In the genomic region with DNA sequence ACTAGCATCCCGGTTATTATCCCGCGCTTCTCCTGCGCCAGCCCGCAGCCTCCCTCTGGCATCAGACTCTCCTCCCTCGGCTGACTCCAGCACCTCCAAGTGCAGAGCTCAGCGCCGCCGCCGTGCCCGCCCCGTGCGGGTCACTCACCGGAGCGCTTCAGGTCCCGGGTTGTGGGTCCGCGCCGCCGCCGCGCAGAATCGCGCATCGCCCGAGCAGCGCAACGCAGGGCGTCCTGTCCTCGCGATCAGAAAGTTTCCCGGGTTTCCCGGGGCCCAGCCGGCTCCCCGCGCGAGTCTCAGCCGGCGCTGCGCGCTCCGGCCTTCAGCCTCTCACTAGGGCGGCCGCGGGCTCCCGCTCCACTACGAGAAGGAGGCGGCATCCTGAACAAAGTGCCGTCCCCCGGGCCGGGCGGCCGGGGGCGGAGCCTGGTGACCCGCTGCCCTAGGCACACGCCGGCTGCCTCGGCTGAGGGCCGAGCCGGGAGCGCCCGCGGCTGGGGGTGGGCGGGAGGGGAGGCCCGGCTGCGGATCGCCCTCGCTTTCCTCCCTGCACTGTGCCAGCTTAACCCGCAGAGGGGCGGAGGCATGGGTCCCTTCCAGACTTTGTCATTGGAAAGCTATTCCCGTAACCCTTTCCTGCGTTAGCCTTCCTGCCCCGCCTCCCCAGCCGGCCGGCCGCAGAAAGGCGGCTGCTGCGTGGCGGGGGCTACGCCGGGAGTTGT, we compare ENCODE assay signal across 8 mouse cellular contexts. TPM values are rescaled to one million over a fixed set of nuclear protein-coding genes. Genes with fewer than 3 reads are reported as not detected.
DNase-seq lines count a peak whose midpoint lies in the region; ATAC-seq and TF ChIP-seq lines count a peak whose summit lies in the region.

No protein-coding gene starts in this region.

- peaks cover 8% of the 10 kb centered on the region for H3K4me1 ChIP-seq in embryonic fibroblast, embryonic 13.5 days (ENCODE audit: control insufficient read depth, insufficient read depth, low read length)
- H3K4me1 ChIP-seq in heart, postnatal 0 days (ENCODE audit: control insufficient read depth, insufficient read depth) = peaks cover 11% of the 10 kb centered on the region
- peaks cover 76% of the 10 kb centered on the region for H3K4me1 ChIP-seq in megakaryocyte, embryonic 14.5 days

- no peak for ATAC-seq in CD4-positive, CD25-positive, alpha-beta regulatory T cell, adult 4 months
- peak; percentile 88 for ATAC-seq in heart, postnatal 0 days (ENCODE audit: insufficient read depth, low read depth)

- no peaks in the 10 kb centered on the region for H3K9me3 ChIP-seq in heart, postnatal 0 days (replicated peaks; ENCODE audit: control insufficient read depth, low read length)
- H3K9me3 ChIP-seq in megakaryocyte, embryonic 14.5 days = no peaks in the 10 kb centered on the region

- H3K27ac ChIP-seq in embryonic fibroblast, embryonic 13.5 days (ENCODE audit: insufficient read depth, low read length) = peak overlapping the region; percentile 60
- H3K27ac ChIP-seq in heart, postnatal 0 days (ENCODE audit: low read depth) = peak overlapping the region; percentile 89

- TF ChIP-seq EP300 in heart, postnatal 0 days (IDR thresholded peaks at IDR 0.05; ENCODE audit: low read depth) = no peak

- TF ChIP-seq POLR2A in embryonic fibroblast, embryonic 13.5 days (IDR thresholded peaks at IDR 0.05; ENCODE audit: low read depth, low read length) = peak; percentile 48; the same call in 1 of the 2 replicates

- peak overlapping the region; percentile 79 for H3K9ac ChIP-seq in heart, postnatal 0 days (replicated peaks; ENCODE audit: low read depth, low read length)

- no peak for TF ChIP-seq CTCF in embryonic fibroblast, embryonic 13.5 days (IDR thresholded peaks at IDR 0.05; ENCODE audit: borderline replicate concordance, insufficient read depth, low read length)
- TF ChIP-seq CTCF in heart, postnatal 0 days (IDR thresholded peaks at IDR 0.05; ENCODE audit: low read depth) = no peak

- peak overlapping the region; percentile 78 for H3K4me3 ChIP-seq in embryonic fibroblast, embryonic 13.5 days (ENCODE audit: insufficient read depth, low read length)
- peak overlapping the region; percentile 79 for H3K4me3 ChIP-seq in heart, postnatal 0 days (ENCODE audit: low read depth, low read length)
- H3K4me3 ChIP-seq in megakaryocyte, embryonic 14.5 days (replicated peaks) = peak overlapping the region; percentile 95

- H3K36me3 ChIP-seq in heart, postnatal 0 days (replicated peaks; ENCODE audit: control insufficient read depth, insufficient read depth, low read length) = no peaks in the 10 kb centered on the region
- H3K36me3 ChIP-seq in megakaryocyte, embryonic 14.5 days (replicated peaks; ENCODE audit: low read length) = peaks cover 19% of the 10 kb centered on the region

- no peaks in the 10 kb centered on the region for H3K27me3 ChIP-seq in heart, postnatal 0 days (ENCODE audit: control insufficient read depth, insufficient read depth, low read length)
- H3K27me3 ChIP-seq in megakaryocyte, embryonic 14.5 days (replicated peaks) = no peaks in the 10 kb centered on the region

- peak; percentile 29 for DNase-seq in CD4-positive, CD25-positive, alpha-beta regulatory T cell, adult 2 months (ENCODE audit: low read depth, low spot score)
- DNase-seq in adrenal gland, postnatal 14 days = peak; percentile 93
- peak; percentile 85 for DNase-seq in heart, postnatal 0 days (ENCODE audit: low spot score)
- DNase-seq in kidney, postnatal 25 days = peak; percentile 82 to 93
- DNase-seq in skeletal muscle tissue, adult 2 months (ENCODE audit: low read depth, low spot score) = peak; percentile 70

- H3K4me2 ChIP-seq in heart, postnatal 0 days (ENCODE audit: low read depth, low read length) = peak overlapping the region; percentile 85

- WGBS in heart, postnatal 0 days = under 1% methylated on average over 78 of the region's 81 CpGs

RNA-seq across cellular contexts. Expression of a gene that starts 31.9 kb away (rescaled TPM):
- 10 to 100 TPM; 21.7 to 38.1 TPM for polyA plus RNA-seq in CD4-positive, CD25-positive, alpha-beta regulatory T cell, adult 4 months (2017; shearing (Covaris generic))
- 70.1 and 88.2 TPM in 2 replicates for total RNA-seq in adrenal gland, postnatal 14 days (2021)
- polyA plus RNA-seq in embryonic fibroblast, embryonic 13.5 days (2011; ENCODE audit: insufficient read length, low read depth, missing spikeins) = 453 and 629 TPM in 2 replicates
- total RNA-seq in heart, postnatal 0 days (2014; rRNA removed; ENCODE audit: low replicate concordance) = 529 and 840 TPM in 2 replicates
- 128 and 145 TPM in 2 replicates for polyA plus RNA-seq in heart, postnatal 0 days (2015; fragmentation: Nextera tagmentation; extraction: Ambion mirVana)
- polyA plus RNA-seq in megakaryocyte, embryonic 14.5 days (2012; ENCODE audit: insufficient read depth, low replicate concordance) = 55.5 and 121 TPM in 2 replicates

Comparison
In these comparisons a context has a peak if more than half of its experiments do, and no peak if none do; other contexts are left out.
1. DNase-seq: peak in every context shown above with its lines; median percentile 93 in adrenal gland, postnatal 14 days; 88 in kidney, postnatal 25 days; 85 in heart, postnatal 0 days; 70 in skeletal muscle tissue, adult 2 months; 29 in CD4-positive, CD25-positive, alpha-beta regulatory T cell, adult 2 months.